Mouse (Mus musculus): Measurements from ENCODE around the gene Rac3. TPM values are rescaled to one million over a fixed set of nuclear protein-coding genes. Genes with fewer than 3 reads are reported as not detected.

Rac3 gene
- polyA plus RNA-seq, 1 experiment from 2014 or later: 9.7 TPM

DNA sequence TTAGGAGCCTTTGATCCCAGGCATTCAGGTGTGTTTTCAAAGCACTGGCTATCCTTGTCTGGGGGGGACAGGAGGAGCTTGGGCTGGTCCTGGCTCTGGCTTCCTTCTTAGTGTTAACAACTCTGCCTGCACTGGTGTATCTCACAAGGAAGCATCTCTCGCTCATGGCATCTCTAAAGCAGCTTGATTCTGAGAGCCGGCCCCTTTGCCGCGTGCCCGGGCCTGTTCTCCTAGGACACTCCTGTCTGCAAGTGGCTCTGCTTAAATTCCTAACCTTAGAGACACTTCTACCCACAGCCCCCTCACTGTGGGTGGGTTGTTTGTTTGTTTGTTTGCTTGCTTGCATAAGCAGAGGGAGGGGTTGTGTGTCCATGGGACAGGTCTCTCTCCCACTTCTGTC lies 13.3 kb upstream of the Rac3 start:
- Histone ChIP-seq H3K9ac (replicated peaks; ENCODE audit: low read length) (0 out of 2 replicates have a peak overlapping the region, but pooled peaks have one; percentile 8), H3K4me2 (ENCODE audit: low read depth, low read length) (no peak overlapping the region), H3K27ac (replicated peaks; ENCODE audit: low read depth, low read length) (peak overlapping the region; percentile 66), H3K9me3 (replicated peaks; ENCODE audit: control insufficient read depth, low read length) (no peaks in the 10 kb centered on the region), H3K36me3 (replicated peaks; ENCODE audit: control insufficient read depth, insufficient read depth, low read depth, low read length) (no peaks in the 10 kb centered on the region; the same call in 1 of the 2 replicates), H3K4me1 (ENCODE audit: control insufficient read depth, insufficient read depth, low read length) (peaks cover 32% of the 10 kb centered on the region), H3K27me3 (ENCODE audit: control insufficient read depth, insufficient read depth, low read length) (no peaks in the 10 kb centered on the region), H3K4me3 (ENCODE audit: low read depth, low read length) (no peak overlapping the region)
- peak; percentile 20 for DNase-seq (ENCODE audit: low spot score)
- ATAC-seq (replicated peaks; ENCODE audit: insufficient number of reproducible peaks, low FRiP score, low TSS enrichment, low read depth): no peak
- 35% methylated on average over 5 of the region's 5 CpGs for WGBS

DNA sequence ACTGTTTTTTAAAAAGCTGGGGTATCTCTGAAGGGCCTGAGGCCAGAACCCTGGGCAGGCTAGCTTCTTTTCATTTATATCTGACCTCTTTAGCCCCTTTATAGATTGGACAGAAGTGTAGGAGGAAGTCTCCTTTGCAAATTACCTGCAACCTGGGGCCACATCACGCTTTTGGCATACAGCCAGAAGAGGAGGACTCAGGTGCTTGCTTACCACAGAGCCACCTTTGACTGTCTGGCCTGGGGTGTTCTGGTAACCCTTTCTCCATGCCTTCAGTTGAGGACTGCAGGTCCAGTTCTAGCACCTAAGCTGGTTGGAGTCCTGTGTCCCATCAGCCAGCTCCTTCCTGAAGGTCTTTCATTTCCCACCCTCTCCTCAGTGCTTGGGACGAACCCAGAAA lies 11.7 kb upstream of the Rac3 start:
- H3K27me3 ChIP-seq (ENCODE audit: control insufficient read depth, insufficient read depth, low read length): no peaks in the 10 kb centered on the region
- ATAC-seq (replicated peaks; ENCODE audit: insufficient number of reproducible peaks, low FRiP score, low TSS enrichment, low read depth): no peak
- H3K9ac ChIP-seq (replicated peaks; ENCODE audit: low read length): no peak overlapping the region
- no peaks in the 10 kb centered on the region; the same call in 1 of the 2 replicates for H3K36me3 ChIP-seq (replicated peaks; ENCODE audit: control insufficient read depth, insufficient read depth, low read depth, low read length)
- H3K27ac ChIP-seq (replicated peaks; ENCODE audit: low read depth, low read length): no peak overlapping the region
- H3K9me3 ChIP-seq (replicated peaks; ENCODE audit: control insufficient read depth, low read length): no peaks in the 10 kb centered on the region
- peaks cover 21% of the 10 kb centered on the region for H3K4me1 ChIP-seq (ENCODE audit: control insufficient read depth, insufficient read depth, low read length)
- WGBS: 89% methylated on average over 2 of the region's 2 CpGs
- DNase-seq (ENCODE audit: low spot score): no peak
- H3K4me2 ChIP-seq (ENCODE audit: low read depth, low read length): no peak overlapping the region
- H3K4me3 ChIP-seq (ENCODE audit: low read depth, low read length): no peak overlapping the region

DNA sequence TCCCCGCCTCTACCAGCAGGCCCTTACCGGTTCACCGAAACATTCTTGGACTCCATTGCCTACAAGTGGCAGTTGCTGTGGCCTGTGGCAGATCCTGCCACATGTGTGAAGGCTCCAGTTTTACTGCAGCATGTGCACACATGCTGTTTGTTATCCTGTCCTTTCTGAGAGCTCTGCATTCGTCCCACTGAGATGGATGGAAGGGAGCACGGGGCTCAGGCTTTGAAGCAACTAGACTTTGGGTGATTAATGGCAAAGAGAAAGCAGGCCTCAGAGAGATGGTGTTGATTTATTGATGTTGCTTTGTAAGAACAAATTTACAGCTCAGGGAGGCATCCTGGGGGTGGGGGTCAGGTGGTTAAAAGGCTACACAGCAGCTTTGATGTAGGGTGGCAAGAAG lies 10.6 kb upstream of the Rac3 start:
- peaks cover 14% of the 10 kb centered on the region for H3K4me1 ChIP-seq (ENCODE audit: control insufficient read depth, insufficient read depth, low read length)
- H3K9ac ChIP-seq (replicated peaks; ENCODE audit: low read length): no peak overlapping the region
- no peak overlapping the region for H3K4me2 ChIP-seq (ENCODE audit: low read depth, low read length)
- H3K36me3 ChIP-seq (replicated peaks; ENCODE audit: control insufficient read depth, insufficient read depth, low read depth, low read length): no peaks in the 10 kb centered on the region; the same call in 1 of the 2 replicates
- H3K27me3 ChIP-seq (ENCODE audit: control insufficient read depth, insufficient read depth, low read length): no peaks in the 10 kb centered on the region
- no peaks in the 10 kb centered on the region for H3K9me3 ChIP-seq (replicated peaks; ENCODE audit: control insufficient read depth, low read length)
- no peak overlapping the region for H3K4me3 ChIP-seq (ENCODE audit: low read depth, low read length)
- WGBS: 83% methylated on average over 5 of the region's 5 CpGs
- no peak overlapping the region for H3K27ac ChIP-seq (replicated peaks; ENCODE audit: low read depth, low read length)
- ATAC-seq (replicated peaks; ENCODE audit: insufficient number of reproducible peaks, low FRiP score, low TSS enrichment, low read depth) (no peak), DNase-seq (ENCODE audit: low spot score) (no peak)

DNA sequence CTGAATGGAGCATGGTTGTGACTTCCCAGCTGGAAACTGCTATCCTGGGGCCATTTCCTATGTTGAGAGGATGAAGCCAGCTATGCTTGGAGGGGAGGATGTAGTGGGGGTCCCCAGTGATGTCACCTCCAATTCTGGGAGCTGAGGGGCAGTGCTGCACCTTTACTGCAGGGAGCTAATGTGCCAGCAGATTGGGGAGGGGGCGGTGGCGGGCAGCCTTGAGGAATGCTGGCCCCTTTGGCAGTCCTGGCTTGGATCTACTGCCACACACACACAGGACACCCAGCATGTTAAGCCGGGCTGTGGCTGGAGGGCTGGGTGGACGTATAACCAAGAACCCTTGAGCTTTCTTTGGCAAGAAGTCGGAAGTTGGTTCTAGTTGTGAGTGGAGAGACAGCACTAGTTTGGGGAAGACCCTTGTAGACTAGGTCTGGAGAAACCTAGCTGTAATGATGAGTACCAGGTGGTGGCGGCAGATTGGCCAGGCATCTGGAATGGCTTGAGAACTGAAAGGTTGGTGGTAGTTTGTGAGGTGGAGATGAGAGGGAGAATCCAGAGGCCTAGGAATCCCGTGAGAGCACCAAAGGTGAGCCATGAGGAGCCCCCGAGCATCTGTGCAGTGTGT lies 9.2 kb upstream of the Rac3 start:
- Histone ChIP-seq H3K4me2 (ENCODE audit: low read depth, low read length) (no peak overlapping the region; the same call in 1 of the 2 replicates), H3K27ac (replicated peaks; ENCODE audit: low read depth, low read length) (no peak overlapping the region), H3K36me3 (replicated peaks; ENCODE audit: control insufficient read depth, insufficient read depth, low read depth, low read length) (no peaks in the 10 kb centered on the region; the same call in none of the 2 replicates), H3K27me3 (ENCODE audit: control insufficient read depth, insufficient read depth, low read length) (no peaks in the 10 kb centered on the region), H3K4me3 (ENCODE audit: low read depth, low read length) (0 out of 2 replicates have a peak overlapping the region, but pooled peaks have one; percentile 11), H3K4me1 (ENCODE audit: control insufficient read depth, insufficient read depth, low read length) (peaks cover 9% of the 10 kb centered on the region), H3K9me3 (replicated peaks; ENCODE audit: control insufficient read depth, low read length) (no peaks in the 10 kb centered on the region), H3K9ac (replicated peaks; ENCODE audit: low read length) (no peak overlapping the region)
- DNase-seq (ENCODE audit: low spot score) (no peak), ATAC-seq (replicated peaks; ENCODE audit: insufficient number of reproducible peaks, low FRiP score, low TSS enrichment, low read depth) (no peak)
- WGBS: 57% methylated on average over 8 of the region's 8 CpGs

DNA sequence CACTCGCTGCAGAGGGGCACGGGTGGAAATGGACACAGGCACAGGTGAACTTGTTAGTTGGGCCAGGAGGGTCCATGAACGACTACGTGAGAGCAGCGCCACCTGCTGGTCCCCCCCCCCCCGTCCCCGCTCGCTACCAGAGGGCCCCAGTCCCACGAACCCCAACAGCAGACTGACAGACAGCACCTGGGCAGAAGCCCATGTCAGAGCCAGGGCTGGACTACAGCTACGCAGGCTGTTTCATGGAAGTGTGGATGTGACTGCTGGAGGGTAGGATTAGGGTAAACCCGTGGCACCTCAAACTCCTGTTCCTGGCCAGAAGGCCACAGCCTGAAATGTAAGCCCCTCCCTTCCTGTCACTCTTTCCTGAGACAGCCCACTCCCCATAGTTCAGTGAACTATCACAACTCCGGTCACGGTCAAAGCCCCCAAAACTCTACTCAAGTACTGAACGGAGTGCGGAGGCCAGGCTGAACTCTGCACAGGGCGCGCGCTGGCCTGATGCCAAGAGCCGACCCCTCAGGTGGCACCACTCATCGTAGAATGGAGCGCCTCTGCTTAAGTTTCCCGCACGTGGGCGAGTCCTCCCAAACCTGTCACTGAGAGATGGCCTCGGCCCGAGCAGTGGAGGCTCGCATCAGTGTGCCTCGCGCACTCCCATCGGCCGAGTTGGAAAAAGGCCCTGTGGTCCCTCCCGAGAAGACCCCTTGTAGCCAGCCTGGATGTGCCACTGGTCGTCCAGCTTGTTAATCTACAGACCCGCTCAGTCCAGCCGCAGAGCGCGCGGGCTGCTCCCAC lies 8.3 kb upstream of the Rac3 start:
- DNase-seq (ENCODE audit: low spot score) (peak; percentile 78), ATAC-seq (replicated peaks; ENCODE audit: insufficient number of reproducible peaks, low FRiP score, low TSS enrichment, low read depth) (peak; percentile 69)
- peaks cover 5% of the 10 kb centered on the region; the same call in 1 of the 2 replicates for H3K4me1 ChIP-seq (ENCODE audit: control insufficient read depth, insufficient read depth, low read length)
- no peaks in the 10 kb centered on the region; the same call in none of the 2 replicates for H3K36me3 ChIP-seq (replicated peaks; ENCODE audit: control insufficient read depth, insufficient read depth, low read depth, low read length)
- under 1% methylated on average over 37 of the region's 38 CpGs for WGBS
- peak overlapping the region; percentile 97 for H3K4me2 ChIP-seq (ENCODE audit: low read depth, low read length)
- H3K27me3 ChIP-seq (ENCODE audit: control insufficient read depth, insufficient read depth, low read length): no peaks in the 10 kb centered on the region
- H3K9me3 ChIP-seq (replicated peaks; ENCODE audit: control insufficient read depth, low read length): no peaks in the 10 kb centered on the region
- H3K4me3 ChIP-seq (ENCODE audit: low read depth, low read length): peak overlapping the region; percentile 53
- H3K27ac ChIP-seq (replicated peaks; ENCODE audit: low read depth, low read length): no peak overlapping the region
- H3K9ac ChIP-seq (replicated peaks; ENCODE audit: low read length): peak overlapping the region; percentile 56

DNA sequence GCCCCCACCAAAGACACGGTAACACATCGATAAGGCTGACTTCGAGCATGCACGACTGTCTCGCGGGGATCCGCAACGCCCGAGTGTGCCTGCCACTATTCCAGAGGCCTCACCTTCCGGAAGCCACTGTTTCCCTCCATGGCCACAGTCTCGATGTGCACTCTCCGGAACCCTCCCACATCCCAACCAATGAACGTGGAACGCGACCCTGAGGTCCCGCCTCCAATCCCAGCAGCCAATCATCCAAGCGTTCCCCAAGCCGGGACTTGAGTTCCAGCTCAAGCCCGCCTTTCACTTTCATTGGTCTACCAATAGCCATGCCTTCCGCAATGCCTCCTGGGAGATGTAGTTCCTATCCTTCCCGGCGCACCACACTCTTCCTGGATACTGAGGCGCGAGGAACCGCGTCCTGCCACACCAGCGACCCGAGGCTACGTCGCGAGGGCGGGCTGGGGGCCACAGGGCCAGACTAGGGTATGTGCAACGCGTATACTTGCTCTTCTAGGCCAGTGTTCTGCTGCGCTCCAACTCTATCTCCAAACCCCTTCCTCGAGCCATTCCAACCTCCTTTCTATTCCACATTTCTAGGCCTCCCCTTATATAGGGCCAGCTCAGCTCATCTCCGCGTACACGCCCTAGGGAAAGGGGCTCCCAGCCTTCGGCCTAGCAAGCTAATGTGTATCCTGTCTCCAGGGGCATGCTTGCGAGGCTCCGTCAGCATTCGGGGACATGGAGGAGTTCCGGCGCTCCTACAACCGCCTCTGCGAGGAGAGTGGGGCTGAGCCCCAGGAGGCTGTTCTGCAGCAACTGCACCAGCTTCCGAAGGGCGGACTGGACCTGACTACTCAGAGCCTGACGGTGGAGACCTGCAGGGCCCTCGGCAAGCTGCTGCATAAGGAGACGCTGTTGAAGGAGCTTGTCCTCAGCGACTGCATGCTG lies 7.4 kb upstream of the Rac3 start, which contains the start of the genes Cenpx and Lrrc45:
Gene Cenpx (minus strand): TSS at position 159 of the 939 bp plus-strand sequence.
Gene Lrrc45 (plus strand): TSS at position 346 of the 939 bp plus-strand sequence.
- H3K27me3 ChIP-seq (ENCODE audit: control insufficient read depth, insufficient read depth, low read length): no peaks in the 10 kb centered on the region
- H3K9ac ChIP-seq (replicated peaks; ENCODE audit: low read length): peak within 1 kb of the TSS; percentile 68
- no peak within 1 kb of the TSS for H3K27ac ChIP-seq (replicated peaks; ENCODE audit: low read depth, low read length)
- peak; percentile 93 for ATAC-seq (replicated peaks; ENCODE audit: insufficient number of reproducible peaks, low FRiP score, low TSS enrichment, low read depth)
- H3K9me3 ChIP-seq (replicated peaks; ENCODE audit: control insufficient read depth, low read length): no peaks in the 10 kb centered on the region
- H3K36me3 ChIP-seq (replicated peaks; ENCODE audit: control insufficient read depth, insufficient read depth, low read depth, low read length): no peaks in the 10 kb centered on the region; the same call in none of the 2 replicates
- H3K4me1 ChIP-seq (ENCODE audit: control insufficient read depth, insufficient read depth, low read length): peaks cover 5% of the 10 kb centered on the region; the same call in 1 of the 2 replicates
- 3% methylated on average over 53 of the region's 53 CpGs for WGBS
- H3K4me2 ChIP-seq (ENCODE audit: low read depth, low read length): peak within 1 kb of the TSS; percentile 97
- DNase-seq (ENCODE audit: low spot score): peak; percentile 100
- H3K4me3 ChIP-seq (ENCODE audit: low read depth, low read length): peak within 1 kb of the TSS; percentile 53

DNA sequence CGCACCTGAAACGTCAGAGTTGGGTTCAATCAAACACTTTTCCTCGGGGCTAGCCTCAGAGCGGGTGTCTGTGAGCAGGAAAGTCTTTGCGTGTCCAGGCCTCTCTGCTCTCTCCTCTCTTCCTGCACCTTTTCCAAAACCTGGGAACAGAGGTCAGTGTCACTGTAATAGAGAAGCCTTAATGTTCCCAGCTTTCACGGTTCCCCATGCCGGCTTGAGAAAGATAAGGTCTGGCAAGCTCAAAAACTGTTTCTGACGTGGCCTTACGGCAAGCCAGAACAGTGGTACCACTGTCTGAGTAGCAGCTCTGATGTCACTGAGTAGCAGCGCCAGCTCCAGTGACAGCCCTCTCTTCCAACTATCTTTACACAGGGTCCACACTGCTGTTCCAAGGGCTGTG lies 6.7 kb upstream of the Rac3 start:
- no peak for ATAC-seq (replicated peaks; ENCODE audit: insufficient number of reproducible peaks, low FRiP score, low TSS enrichment, low read depth)
- 50% methylated on average over 10 of the region's 10 CpGs for WGBS
- DNase-seq (ENCODE audit: low spot score): no peak
- H3K9me3 ChIP-seq (replicated peaks; ENCODE audit: control insufficient read depth, low read length): no peaks in the 10 kb centered on the region
- no peaks in the 10 kb centered on the region for H3K27me3 ChIP-seq (ENCODE audit: control insufficient read depth, insufficient read depth, low read length)
- peak overlapping the region; percentile 53 for H3K4me3 ChIP-seq (ENCODE audit: low read depth, low read length)
- H3K4me1 ChIP-seq (ENCODE audit: control insufficient read depth, insufficient read depth, low read length): peaks cover 5% of the 10 kb centered on the region; the same call in 1 of the 2 replicates
- H3K9ac ChIP-seq (replicated peaks; ENCODE audit: low read length): peak overlapping the region; percentile 68
- no peaks in the 10 kb centered on the region; the same call in none of the 2 replicates for H3K36me3 ChIP-seq (replicated peaks; ENCODE audit: control insufficient read depth, insufficient read depth, low read depth, low read length)
- H3K27ac ChIP-seq (replicated peaks; ENCODE audit: low read depth, low read length): no peak overlapping the region
- H3K4me2 ChIP-seq (ENCODE audit: low read depth, low read length): peak overlapping the region; percentile 91

All from embryonic facial prominence, embryonic 11.5 days (tissue).